Mouse (Mus musculus) limb, embryonic 14.5 days (tissue): ENCODE measurements around the gene Safb. TPM values are rescaled to one million over a fixed set of nuclear protein-coding genes. Genes with fewer than 3 reads are reported as not detected.

Source experiments
- ATAC-seq: fragments of 200-750 bp; cut with Nextera tagmentation; 2 replicates; pipeline ENCODE4 v1.8.0; 2017; ENCODE audit warnings: low read depth, moderate number of reproducible peaks, moderate TSS enrichment; ENCODE audit not compliant: low FRiP score
- DNase-seq: peaks from one replicate; pipeline ENCODE4 v3.0.0-alpha.2; 2015; ENCODE audit warnings: low spot score
- H3K27ac ChIP-seq: fragments of 300-500 bp; sonication (generic); replicated peaks from 2 replicates; pipeline ENCODE4 v1.5.1; 2014; ENCODE audit warnings: low read depth, mild to moderate bottlenecking, low read length, moderate library complexity, mixed read lengths
- H3K27me3 ChIP-seq: fragments of 300-500 bp; sonication (generic); 2 replicates; pipeline ENCODE4 v1.6.1; 2014; ENCODE audit warnings: low read length, mixed read lengths; ENCODE audit not compliant: control insufficient read depth, insufficient read depth
- H3K36me3 ChIP-seq: fragments of 300-500 bp; sonication (generic); 2 replicates; pipeline ENCODE4 v1.6.1; 2014; ENCODE audit warnings: mild to moderate bottlenecking, low read length, moderate library complexity, mixed read lengths; ENCODE audit not compliant: control insufficient read depth, insufficient read depth
- H3K4me1 ChIP-seq: fragments of 300-500 bp; sonication (generic); 2 replicates; pipeline ENCODE4 v1.6.1; 2014; ENCODE audit warnings: antibody characterized with exemption, low read length, mixed read lengths; ENCODE audit not compliant: control insufficient read depth, insufficient read depth
- H3K4me2 ChIP-seq: fragments of 300-500 bp; sonication (generic); replicated peaks from 2 replicates; pipeline ENCODE4 v1.6.1; 2014; ENCODE audit warnings: low read depth, mild to moderate bottlenecking, low read length, moderate library complexity; ENCODE audit not compliant: severe bottlenecking
- H3K4me3 ChIP-seq: fragments of 300-500 bp; sonication (generic); replicated peaks from 2 replicates; pipeline ENCODE4 v1.5.1; 2014; ENCODE audit warnings: low read length
- H3K9ac ChIP-seq: fragments of 300-500 bp; sonication (generic); 2 replicates; pipeline ENCODE4 v1.6.1; 2014; ENCODE audit warnings: mild to moderate bottlenecking, low read depth, low read length, moderate library complexity; ENCODE audit not compliant: severe bottlenecking
- H3K9me3 ChIP-seq: fragments of 300-500 bp; sonication (generic); 2 replicates; pipeline ENCODE4 v1.6.1; 2016; ENCODE audit warnings: low read length; ENCODE audit not compliant: control insufficient read depth
- POLR2A ChIP-seq: fragments of 200-500 bp; IDR thresholded peaks from 2 replicates; pipeline ENCODE4 v1.8.0; 2012; ENCODE audit warnings: inconsistent platforms, mild to moderate bottlenecking, moderate library complexity, borderline replicate concordance; ENCODE audit not compliant: insufficient read depth, insufficient read length; ENCODE audit errors: extremely low read depth
- WGBS: fragments of 180-500 bp; shearing (Covaris S2); extraction: QIAGEN DNeasy Blood & Tissue Kit; methylation state at CpG from one replicate; pipeline ENCODE4 v1.1.7; 2014; 5-methylcytosine and 5-hydroxymethylcytosine counted together
- polyA plus RNA-seq, 2 experiments: library from polyadenylated mRNA; depleted of rRNA in 1 of 2; stranded (reverse) in 1 of 2; unstranded in 1 of 2; fragments of >200 nt; fragmentation: Nextera tagmentation in 1 of 2; extraction: Ambion mirVana in 1 of 2; gene quantifications; 2 replicates each; pipeline versions ENCODE4 v1.2.1 to v1.2.3; 2012 to 2014

Gene Safb
- polyA plus RNA-seq, 2 experiments = 71.8 to 169 TPM

- DNase-seq (no peak), ATAC-seq (no peak)
- Histone ChIP-seq H3K4me1 (no peaks in the 10 kb centered on the region), H3K27me3 (no peaks in the 10 kb centered on the region), H3K9ac (no peak overlapping the region), H3K27ac (no peak overlapping the region), H3K36me3 (no peaks in the 10 kb centered on the region), H3K9me3 (no peaks in the 10 kb centered on the region), H3K4me2 (no peak overlapping the region), H3K4me3 (no peak overlapping the region)
- no peak for TF ChIP-seq POLR2A
- WGBS = 66% methylated on average over 17 of the region's 17 CpGs
These were observed 37.3 kb upstream of the Safb start for GRCm38 (mm10) chr17:56547116-56547845.

- no peak overlapping the region for H3K27ac ChIP-seq
- no peak for ATAC-seq
- no peaks in the 10 kb centered on the region for H3K9me3 ChIP-seq
- no peak overlapping the region for H3K4me2 ChIP-seq
- H3K4me3 ChIP-seq = no peak overlapping the region
- H3K9ac ChIP-seq = no peak overlapping the region
- DNase-seq = no peak
- 63% methylated on average over 9 of the region's 9 CpGs for WGBS
- no peak for TF ChIP-seq POLR2A
- H3K4me1 ChIP-seq = no peaks in the 10 kb centered on the region
- H3K36me3 ChIP-seq = no peaks in the 10 kb centered on the region
- no peaks in the 10 kb centered on the region for H3K27me3 ChIP-seq
These were observed 36.6 kb upstream of the Safb start for GRCm38 (mm10) chr17:56547846-56548604.

- Histone ChIP-seq H3K27me3 (no peaks in the 10 kb centered on the region), H3K27ac (no peak overlapping the region), H3K4me3 (no peak overlapping the region), H3K9ac (no peak overlapping the region), H3K36me3 (no peaks in the 10 kb centered on the region), H3K4me2 (no peak overlapping the region), H3K4me1 (no peaks in the 10 kb centered on the region), H3K9me3 (no peaks in the 10 kb centered on the region)
- no peak for DNase-seq
- TF ChIP-seq POLR2A = no peak
- 33% methylated on average over 4 of the region's 4 CpGs for WGBS
- no peak for ATAC-seq
These were observed 36.0 kb upstream of the Safb start for GRCm38 (mm10) chr17:56548605-56549105.

- WGBS = 81% methylated on average over 12 of the region's 12 CpGs
- no peak overlapping the region for H3K4me3 ChIP-seq
- DNase-seq (no peak), ATAC-seq (no peak)
- H3K36me3 ChIP-seq = no peaks in the 10 kb centered on the region
- H3K9me3 ChIP-seq = no peaks in the 10 kb centered on the region
- no peak overlapping the region for H3K9ac ChIP-seq
- H3K27me3 ChIP-seq = no peaks in the 10 kb centered on the region
- H3K4me2 ChIP-seq = no peak overlapping the region
- no peak for TF ChIP-seq POLR2A
- H3K27ac ChIP-seq = no peak overlapping the region
- no peaks in the 10 kb centered on the region for H3K4me1 ChIP-seq
These were observed 33.7 kb upstream of the Safb start for GRCm38 (mm10) chr17:56550784-56551475.
